Mouse (Mus musculus): ENCODE results near the gene Midn. TPM values are rescaled to one million over a fixed set of nuclear protein-coding genes. Genes with fewer than 3 reads are reported as not detected.
"Not testable (repeated sequence)": the region's sequence is repeated elsewhere in the genome, so short reads cannot be mapped to it uniquely, and the experiment has no call there.

Midn gene
- total RNA-seq, 2 experiments from 2014 or later: 90.9 to 100.0 TPM

DNA sequence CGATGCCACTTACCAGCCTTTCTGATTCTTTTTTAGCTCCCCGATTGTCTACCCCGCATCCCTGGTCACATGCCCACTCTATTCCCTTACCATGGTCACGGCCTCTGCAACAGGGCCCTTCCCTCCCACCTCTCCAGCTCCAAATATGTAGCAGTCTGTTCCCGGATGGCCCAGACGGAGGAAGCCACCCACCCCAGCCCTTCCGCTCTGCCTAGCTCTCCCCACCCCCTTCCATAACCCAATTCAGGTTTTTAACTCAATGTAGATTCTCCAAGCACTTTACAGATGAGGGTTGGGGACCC, 8.6 kb downstream of the Midn start:
- DNase-seq (ENCODE audit: low spot score in 2 of 2): no peak

DNA sequence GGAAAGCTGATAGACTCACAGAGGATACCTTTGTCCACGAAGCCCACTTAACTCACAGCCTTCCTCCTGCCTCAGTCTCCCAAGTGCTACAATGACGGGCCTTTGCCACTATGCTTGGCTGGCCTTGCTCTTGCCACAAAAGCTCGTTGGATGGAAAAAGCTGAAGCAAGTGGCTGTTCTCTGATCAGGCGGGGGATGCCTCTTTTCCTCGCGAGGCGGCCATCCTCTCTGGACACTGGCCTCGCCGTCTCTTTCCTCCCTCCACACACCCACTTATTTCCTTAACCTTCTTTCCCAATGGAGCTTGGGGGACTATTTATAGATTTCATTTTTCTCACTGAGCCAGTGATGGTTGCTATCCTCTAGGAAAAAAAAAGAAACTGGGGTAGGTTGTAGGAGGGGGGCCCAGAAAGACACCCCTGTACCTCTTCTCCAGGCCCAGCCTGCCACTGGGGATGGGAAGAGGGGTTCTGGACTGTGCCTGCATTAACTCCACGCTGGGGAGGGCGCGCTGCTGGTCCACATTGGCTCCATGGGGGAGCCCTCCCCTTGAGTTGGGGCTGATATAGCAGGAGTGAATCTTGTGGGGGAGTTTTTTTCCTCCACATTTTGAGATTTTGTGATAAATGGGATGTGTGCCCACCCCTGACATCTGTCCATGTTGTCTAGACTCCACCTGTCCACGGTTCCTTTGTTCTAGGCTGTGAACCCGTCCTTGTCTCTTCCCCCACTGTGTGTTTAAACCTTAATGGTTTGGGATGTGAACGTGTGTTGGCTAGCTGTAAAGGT, 9.3 kb downstream of the Midn start:
- no peak for DNase-seq (ENCODE audit: low spot score in 2 of 2)

- DNase-seq (ENCODE audit: low spot score in 2 of 2): no peak
Measured at GRCm38 (mm10) chr10:80158307-80158986, 10.4 kb downstream of the Midn start.

DNA sequence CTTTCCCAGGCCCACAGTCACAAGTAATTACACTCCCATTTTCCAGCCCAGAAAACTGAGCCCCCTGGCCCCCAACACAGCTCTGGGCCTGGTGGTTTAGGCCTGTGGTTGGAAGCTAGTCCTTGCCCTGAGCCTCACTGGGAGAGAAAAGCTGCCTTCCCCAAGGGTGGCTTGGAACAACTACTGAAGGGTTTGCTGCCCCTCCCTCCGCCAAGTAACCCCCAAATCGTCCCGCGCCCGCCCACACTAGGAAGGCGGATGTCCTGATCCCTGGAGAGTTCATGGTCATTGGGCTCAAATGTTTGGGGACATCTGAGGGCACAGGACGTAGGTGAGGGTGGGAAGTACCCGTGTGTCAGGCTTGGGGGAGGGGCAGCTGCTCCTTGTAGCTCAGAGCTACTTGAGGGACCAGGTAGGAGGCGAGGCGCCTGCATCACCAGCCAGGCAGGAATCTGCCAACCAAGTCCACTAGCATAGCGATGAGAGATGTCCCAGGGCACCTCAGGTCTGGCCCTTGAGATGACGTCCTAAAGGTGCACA, 11.0 kb downstream of the Midn start:
- peak in 1 of 2 experiments; percentile 66 for DNase-seq (ENCODE audit: low spot score in 2 of 2)

DNA sequence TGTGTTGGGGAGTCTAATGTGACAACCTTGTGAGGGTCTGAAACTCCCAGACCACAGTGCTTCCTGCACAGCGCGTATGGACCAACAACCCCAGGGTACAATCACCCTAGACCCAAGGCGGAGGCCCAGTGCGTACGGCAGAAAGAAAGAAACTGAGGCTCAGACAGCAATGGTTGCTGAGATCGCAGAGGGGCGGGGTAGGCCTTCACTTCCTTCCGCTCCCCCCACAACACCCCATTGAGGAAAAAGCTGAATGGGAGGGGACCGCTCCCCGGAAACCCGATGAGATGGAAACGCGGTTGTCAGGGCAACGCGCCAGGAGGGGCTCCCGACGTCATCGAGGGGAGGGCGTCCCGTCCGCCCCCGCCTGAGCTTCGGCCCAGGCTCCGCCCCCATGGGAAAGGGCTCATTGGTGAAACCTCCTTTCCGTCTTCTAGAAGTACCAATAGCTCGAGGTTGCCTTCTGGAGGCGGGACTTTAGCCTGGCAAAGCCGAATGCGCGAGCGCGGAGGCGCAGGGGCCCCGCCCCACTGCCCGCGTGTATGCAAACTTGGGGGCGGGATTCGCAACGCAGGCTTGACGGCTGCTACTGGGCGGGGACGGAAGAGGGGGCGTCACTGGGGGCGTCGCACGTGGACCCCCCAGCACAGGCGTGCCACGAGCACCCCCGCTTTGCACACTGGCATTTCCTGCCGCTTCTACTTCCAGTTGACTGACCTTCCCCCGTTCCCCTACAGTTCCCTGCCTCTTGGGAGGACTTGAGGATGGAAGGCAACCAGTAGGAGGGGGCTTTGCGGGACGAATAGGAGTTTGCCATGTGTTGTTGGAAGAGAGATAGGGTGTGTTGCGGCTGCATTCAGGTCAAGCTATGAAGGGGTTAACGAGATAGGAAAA, 11.7 kb downstream of the Midn start:
- peak; percentile 99 for DNase-seq (ENCODE audit: low spot score in 2 of 2)

- no peak for DNase-seq (ENCODE audit: low spot score in 2 of 2)
Measured at GRCm38 (mm10) chr10:80160455-80161371, 12.6 kb downstream of the Midn start.

DNA sequence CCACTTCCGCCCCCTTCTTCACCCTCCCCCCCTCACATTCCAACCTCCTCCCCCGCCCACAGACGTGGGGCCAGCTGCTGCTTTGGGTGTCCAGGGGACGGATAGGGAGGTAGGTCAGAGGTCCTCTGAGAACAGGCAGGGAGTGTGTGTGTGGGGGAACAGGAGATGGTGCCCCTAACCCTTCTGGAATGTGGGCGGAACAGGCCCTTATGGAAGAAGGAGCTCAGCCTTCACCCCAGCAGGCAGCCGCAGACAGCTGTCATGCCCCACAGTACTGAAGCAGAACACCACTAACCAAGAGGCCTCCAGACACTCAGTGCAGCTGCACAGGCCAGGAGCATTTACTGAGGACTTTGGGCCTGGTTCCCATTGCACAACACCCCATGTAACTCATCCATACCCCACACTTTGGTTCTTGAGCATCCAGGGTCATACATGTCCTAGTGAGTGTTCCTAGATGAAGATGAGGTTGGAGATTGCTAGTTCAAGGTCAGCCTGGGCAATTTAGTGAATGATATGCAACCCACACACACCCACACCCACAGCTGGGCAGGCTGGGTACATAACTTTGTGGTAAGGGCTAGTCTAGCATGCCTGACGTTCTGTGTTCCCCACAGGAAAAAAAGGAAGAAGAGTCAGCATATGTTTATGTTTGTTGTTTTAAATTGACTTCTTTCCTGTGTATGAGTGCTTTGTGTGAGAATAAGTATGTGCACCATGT, 13.6 kb downstream of the Midn start:
- no peak for DNase-seq (ENCODE audit: low spot score in 2 of 2)

GRCm38 (mm10) chr10:80162243-80162608, 14.2 kb downstream of the Midn start:
- no peak for DNase-seq (ENCODE audit: low spot score in 2 of 2)

DNA sequence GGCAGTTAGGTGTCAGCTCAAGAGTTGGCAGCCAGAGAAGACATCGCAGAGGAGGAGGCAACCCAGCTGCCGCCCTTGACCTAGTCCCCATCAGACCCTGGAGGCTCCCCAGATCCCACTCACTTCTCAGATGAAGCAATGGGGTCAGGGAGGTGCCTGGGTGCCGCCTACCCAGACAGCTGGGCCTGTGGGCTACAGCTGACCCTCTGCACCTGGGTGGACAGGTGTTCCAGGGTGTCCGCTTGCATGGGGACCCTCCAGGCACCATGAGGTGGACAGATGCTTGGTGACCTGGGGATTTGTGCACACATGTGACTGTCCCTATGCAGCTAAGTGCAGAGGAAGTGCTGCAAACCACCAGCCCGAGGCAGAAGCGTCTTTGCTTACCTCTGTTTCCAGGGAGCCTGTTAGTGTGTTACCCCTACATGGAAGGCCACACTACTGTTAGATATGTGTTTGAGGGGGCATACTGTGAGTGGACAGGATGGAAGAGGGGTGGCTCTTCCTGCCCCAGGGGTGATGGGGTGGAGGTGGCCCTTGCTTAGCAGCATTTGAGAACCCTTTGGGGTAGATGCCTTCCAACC, 14.7 kb downstream of the Midn start:
- no peak for DNase-seq (ENCODE audit: low spot score in 2 of 2)

DNA sequence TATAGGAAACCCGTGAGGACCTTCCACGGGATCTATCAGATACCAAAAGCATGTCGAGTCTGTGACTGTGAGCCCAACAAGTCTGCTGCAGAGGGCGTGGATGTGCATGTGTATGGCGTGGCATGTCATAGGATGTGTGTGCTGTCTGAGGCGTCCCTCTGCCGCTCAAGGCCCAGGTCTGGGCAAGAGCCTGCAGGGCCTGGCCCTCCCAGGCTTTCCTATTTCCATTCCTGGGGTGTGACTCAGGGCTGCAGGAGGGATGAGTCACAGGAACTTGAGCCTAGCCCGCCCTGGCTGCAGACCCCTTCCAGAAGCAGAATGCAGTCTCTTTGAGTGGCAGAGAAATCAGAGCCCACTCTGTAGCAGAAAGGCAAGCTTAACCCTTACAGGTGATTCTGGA, 15.6 kb downstream of the Midn start:
- DNase-seq (ENCODE audit: low spot score in 2 of 2): no peak

GRCm38 (mm10) chr10:80164161-80164997, 16.3 kb downstream of the Midn start:
- DNase-seq (ENCODE audit: low spot score in 2 of 2): no peak

DNA sequence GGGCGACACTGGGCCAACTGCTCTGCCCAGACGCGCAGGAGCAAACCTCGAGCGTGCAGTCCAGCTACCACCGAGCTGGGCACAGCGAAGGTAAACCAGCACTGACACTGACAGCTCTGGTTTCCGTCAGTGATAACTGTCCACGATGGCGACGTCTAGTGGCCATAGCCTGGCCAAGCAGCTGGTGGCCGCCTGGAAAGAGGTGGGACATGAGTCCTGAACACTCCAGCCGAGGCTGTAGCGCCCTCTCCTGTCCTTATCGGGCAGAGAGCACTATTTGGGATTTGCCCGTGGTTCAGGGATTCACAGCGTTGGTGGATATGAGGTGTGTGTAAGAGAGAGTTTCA, 16.9 kb downstream of the Midn start:
- DNase-seq (ENCODE audit: low spot score in 2 of 2): peak; percentile 96 to 98

DNA sequence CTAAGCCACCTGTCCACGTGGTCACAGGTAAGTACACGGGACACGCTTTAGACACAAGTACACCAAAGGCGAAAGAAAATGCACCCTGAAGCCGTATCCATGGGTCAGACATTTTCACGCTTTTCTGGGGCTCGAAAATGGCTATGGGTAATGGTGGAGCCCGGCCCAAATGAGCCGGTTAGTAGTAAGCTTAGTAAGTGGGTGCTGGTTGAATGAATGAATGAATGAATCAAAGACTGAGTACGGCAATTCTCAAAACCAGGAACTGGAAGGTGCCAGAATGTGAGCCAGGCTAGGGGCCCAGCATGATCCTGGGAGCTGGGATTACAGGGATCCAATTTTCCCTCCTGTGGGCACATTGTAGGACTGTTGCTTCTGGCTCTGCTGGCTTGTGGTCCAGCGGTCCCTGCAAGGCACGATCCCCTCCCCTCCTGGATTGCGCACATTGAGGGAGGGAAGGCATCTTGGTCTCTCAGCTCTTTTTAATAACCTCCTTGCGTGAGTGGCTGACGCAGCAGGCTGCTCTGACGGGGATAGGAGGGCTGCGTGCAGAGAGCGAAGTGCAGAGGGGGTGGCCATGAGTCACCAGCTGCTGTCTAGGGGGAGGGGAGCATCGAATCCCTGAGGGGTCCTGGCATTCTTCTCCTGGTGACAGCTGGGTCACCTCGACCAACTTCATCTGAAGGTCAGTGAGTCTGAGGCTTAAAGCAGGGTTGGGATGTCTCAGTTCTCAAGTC, 17.5 kb downstream of the Midn start, which contains the start of gene Cirbp:
TSS of gene Cirbp (plus strand) at position 594 of the 737 bp plus-strand sequence.
- no peak for DNase-seq (ENCODE audit: low spot score in 2 of 2)

DNA sequence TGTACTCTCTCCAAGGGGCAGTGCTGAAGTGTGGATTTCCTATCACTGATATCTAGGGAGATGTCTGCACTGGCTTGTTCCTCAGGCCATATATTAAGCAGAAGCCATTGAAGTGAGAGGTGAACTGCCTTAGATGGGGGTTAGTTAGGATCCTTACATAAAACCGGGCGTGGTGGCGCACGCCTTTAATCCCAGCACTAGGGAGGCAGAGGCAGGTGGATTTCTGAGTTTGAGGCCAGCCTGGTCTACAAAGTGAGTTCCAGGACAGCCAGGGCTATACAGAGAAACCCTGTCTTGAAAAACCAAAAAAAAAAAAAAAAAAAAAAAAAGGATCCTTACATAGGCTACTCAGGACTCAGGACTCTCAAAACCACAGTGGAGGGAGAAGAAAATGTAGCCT, 18.1 kb downstream of the Midn start:
- DNase-seq (ENCODE audit: low spot score in 2 of 2): not testable (repeated sequence)

- DNase-seq (ENCODE audit: low spot score in 2 of 2): peak; percentile 99
Measured at GRCm38 (mm10) chr10:80167460-80168037, 19.5 kb downstream of the Midn start.

DNA sequence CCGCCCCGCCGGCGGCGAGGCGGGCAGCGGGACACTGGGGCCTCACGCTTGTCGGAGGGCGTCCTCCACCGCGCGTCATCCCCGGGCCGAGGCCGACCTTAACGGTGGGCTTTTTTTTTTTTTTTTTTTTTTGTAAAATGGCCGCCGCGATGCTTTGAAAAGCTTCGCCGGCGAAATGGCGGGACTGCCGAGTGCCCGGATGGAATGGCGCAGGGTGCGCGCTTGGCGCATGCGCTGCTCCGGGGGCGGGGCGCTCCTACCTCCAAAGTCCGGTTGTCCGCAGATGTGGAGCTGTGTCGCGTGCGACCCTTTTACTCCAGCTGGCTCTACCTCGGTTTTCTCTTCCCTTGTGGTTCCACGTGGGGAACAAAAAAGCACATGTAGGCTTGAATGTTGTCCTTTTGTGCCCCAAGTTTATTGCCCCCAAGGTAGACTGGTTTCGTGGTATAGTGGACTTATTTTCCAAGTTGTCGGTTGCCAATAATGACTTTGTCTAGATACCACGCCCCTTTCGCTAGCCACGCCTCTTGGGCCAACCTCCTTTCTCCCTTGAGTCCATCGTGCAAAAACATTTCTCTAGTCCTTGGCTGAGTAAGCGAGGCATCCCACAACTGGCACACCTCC, 20.1 kb downstream of the Midn start:
- DNase-seq (ENCODE audit: low spot score in 2 of 2): peak; percentile 89 to 92

- no peak for DNase-seq (ENCODE audit: low spot score in 2 of 2)
Measured at GRCm38 (mm10) chr10:80169070-80169469, 21.0 kb downstream of the Midn start.

Data from layer of hippocampus, postnatal 14 days (tissue).